ENCODE assay signal across 9 mouse cellular contexts in the genomic region with DNA sequence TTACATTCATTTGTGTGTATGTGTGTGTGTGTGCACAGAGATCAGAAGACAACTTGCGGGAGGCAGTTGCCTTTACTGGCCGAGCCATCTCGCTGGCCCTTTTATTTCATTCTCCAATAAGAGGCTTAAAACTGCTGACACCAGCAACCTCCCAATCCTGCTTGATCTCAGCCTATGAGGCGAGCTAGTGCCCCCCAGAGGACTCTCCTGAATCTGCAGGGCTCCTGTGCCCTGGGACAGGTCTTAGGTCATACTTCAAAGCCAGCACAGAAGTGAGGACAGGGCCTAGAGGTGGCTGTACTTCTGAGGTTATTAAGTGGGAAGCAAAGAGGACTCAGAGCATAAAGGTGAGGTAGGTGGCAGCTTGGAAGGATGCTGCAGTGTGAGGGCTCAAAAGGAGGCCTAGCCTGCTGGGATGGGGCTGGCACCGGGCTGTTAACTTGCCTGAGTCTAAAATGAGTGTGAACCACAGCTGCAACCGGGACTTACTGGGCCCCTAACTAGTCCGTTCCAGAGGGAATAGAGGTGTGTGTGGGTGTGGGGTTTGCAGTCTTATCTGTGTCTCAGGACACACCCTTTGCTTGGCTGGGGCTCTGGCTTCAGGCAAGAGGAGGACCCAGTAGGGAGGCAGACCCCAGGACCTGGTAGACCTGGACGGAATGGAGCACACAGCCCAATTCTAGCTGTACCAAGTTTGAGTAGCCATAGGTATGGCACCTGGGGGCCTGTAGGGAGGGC. TPM values are rescaled to one million over a fixed set of nuclear protein-coding genes. Genes with fewer than 3 reads are reported as not detected.
DNase-seq lines count a peak whose midpoint lies in the region; ATAC-seq and TF ChIP-seq lines count a peak whose summit lies in the region.
"Had no signal": no experiment of that assay in that cellular context is flagged by ENCODE, and none has a peak within 500 bp of the region (broad histone marks: within the 10 kb centered on the region; RNA-seq: fewer than 3 reads in every experiment).

No protein-coding gene starts in this region.

- no peak overlapping the region for H3K4me2 ChIP-seq in heart, embryonic 11.5 days
- no peak overlapping the region for H3K4me2 ChIP-seq in CH12.LX (ENCODE audit: insufficient read depth, low read depth, poor library complexity, severe bottlenecking)
- H3K4me2 ChIP-seq: limb, embryonic 13.5 days had no signal

- WGBS in heart, embryonic 11.5 days (ENCODE audit: insufficient replicate concordance), result 73% methylated on average over 8 of the region's 8 CpGs

- H3K4me3 ChIP-seq in heart, embryonic 11.5 days (ENCODE audit: low read depth, low read length), result no peak overlapping the region
- no peak overlapping the region for H3K4me3 ChIP-seq in CH12.LX (replicated peaks in 1 of 3; ENCODE audit: low read depth in 2 of 3, low read length in 2 of 3, poor library complexity in 1 of 3)
- H3K4me3 ChIP-seq: limb, embryonic 13.5 days had no signal

- dilution Hi-C loops in CH12.LX (cut with MboI; ENCODE audit: extremely low pct_ligation_motif_present, extremely low pct_unique_long_range_greater_than_20kb, low sequenced_read_pairs), result no loop called here

- no peak overlapping the region for H3K27ac ChIP-seq in heart, embryonic 11.5 days (ENCODE audit: low read depth, low read length)
- H3K27ac ChIP-seq in CH12.LX (ENCODE audit: insufficient read depth, low read depth), result no peak overlapping the region
- H3K27ac ChIP-seq: limb, embryonic 13.5 days had no signal

- no peak; the same call in 1 of the 2 replicates for ATAC-seq in heart, embryonic 11.5 days (replicated peaks; ENCODE audit: insufficient number of reproducible peaks, low FRiP score, low TSS enrichment)

- in situ Hi-C loops in CH12.LX (cut with MboI; ENCODE audit: low pct_ligation_motif_present, low pct_unique_long_range_greater_than_20kb, low sequenced_read_pairs), result no loop called here

- intact Hi-C loops in heart, postnatal 14 days (cut with DNase I), result no loop called here

- DNase-seq in heart, adult 8-10 months (ENCODE audit: low spot score), result peak; percentile 48
- peak; percentile 39 for DNase-seq in CH12.LX (ENCODE audit: extremely low read depth)
- DNase-seq in brain, adult 2 months (ENCODE audit: low read depth, low spot score), result peak; percentile 56
- peak; percentile 40 to 69 for DNase-seq in heart, postnatal 14 days
- peak; percentile 78 for DNase-seq in lung, postnatal 10 days
- peak; percentile 78 for DNase-seq in thymus, postnatal 4 days
- no peak for DNase-seq in layer of hippocampus, adult 9-11 months

- no peak for TF ChIP-seq EP300 in CH12.LX (IDR thresholded peaks at IDR 0.05; ENCODE audit: low read length)

- H3K9ac ChIP-seq in heart, embryonic 11.5 days (ENCODE audit: low read depth, low read length), result no peak overlapping the region
- no peak overlapping the region for H3K9ac ChIP-seq in CH12.LX (ENCODE audit: insufficient read depth, low read depth)
- H3K9ac ChIP-seq: limb, embryonic 13.5 days had no signal

- no peaks in the 10 kb centered on the region for H3K27me3 ChIP-seq in heart, embryonic 11.5 days (ENCODE audit: control insufficient read depth, insufficient read depth, low read length)
- no peaks in the 10 kb centered on the region for H3K27me3 ChIP-seq in CH12.LX (replicated peaks)
- H3K27me3 ChIP-seq: limb, embryonic 13.5 days had no signal

- peak; percentile 12 to 64; a peak in 2 of 4 replicates for TF ChIP-seq CTCF in CH12.LX (conservative IDR thresholded peaks at IDR 0.05 in 1 of 2, IDR thresholded peaks at IDR 0.05 in 1 of 2; ENCODE audit: low read depth in 2 of 2, low read length in 2 of 2)

- H3K36me3 ChIP-seq in heart, embryonic 11.5 days (ENCODE audit: control insufficient read depth, insufficient read depth, low read length), result peaks cover 48% of the 10 kb centered on the region
- H3K36me3 ChIP-seq in CH12.LX (replicated peaks in 1 of 2; ENCODE audit: control insufficient read depth in 1 of 2, insufficient read depth in 1 of 2, low read length in 1 of 2), result peaks cover 74 to 97% of the 10 kb centered on the region in 2 experiments

- peaks cover 5% of the 10 kb centered on the region for H3K9me3 ChIP-seq in heart, embryonic 11.5 days (replicated peaks; ENCODE audit: control insufficient read depth, low read length)
- peaks cover 13% of the 10 kb centered on the region for H3K9me3 ChIP-seq in CH12.LX (replicated peaks; ENCODE audit: low read length)

- no peaks in the 10 kb centered on the region for H3K79me2 ChIP-seq in CH12.LX (replicated peaks; ENCODE audit: control insufficient read depth, extremely low read depth, insufficient read depth, poor library complexity, severe bottlenecking)

- H3K4me1 ChIP-seq in heart, embryonic 11.5 days (ENCODE audit: control insufficient read depth, insufficient read depth, low read length), result no peaks in the 10 kb centered on the region
- no peaks in the 10 kb centered on the region for H3K4me1 ChIP-seq in CH12.LX (ENCODE audit: control insufficient read depth in 1 of 2, insufficient read depth in 2 of 2)
- H3K4me1 ChIP-seq: limb, embryonic 13.5 days had no signal

- peak; percentile 41 for TF ChIP-seq RAD21 in CH12.LX (IDR thresholded peaks at IDR 0.05; ENCODE audit: low read depth, low read length)

- TF ChIP-seq POLR2A in CH12.LX (IDR thresholded peaks at IDR 0.05; ENCODE audit: low read depth, low read length), result no peak

TF ChIP-seq in CH12.LX, 34 proteins besides CTCF, POLR2A, EP300 and RAD21:
- no peak for TF ChIP-seq TCF12 (IDR thresholded peaks at IDR 0.05; ENCODE audit: low read depth, low read length)
- TF ChIP-seq MAFK (IDR thresholded peaks at IDR 0.05; ENCODE audit: insufficient replicate concordance, low read length), result peak; percentile 96
- peak; percentile 10; the same call in 1 of the 2 replicates for TF ChIP-seq SMC3 (IDR thresholded peaks at IDR 0.05; ENCODE audit: low read depth, low read length)
- no peak for TF ChIP-seq E2F4 (IDR thresholded peaks at IDR 0.05; ENCODE audit: insufficient replicate concordance, low read depth, low read length)
- TF ChIP-seq NRF1 (IDR thresholded peaks at IDR 0.05; ENCODE audit: low read depth, low read length), result no peak
- TF ChIP-seq MXI1 (IDR thresholded peaks at IDR 0.05; ENCODE audit: low read depth, low read length), result no peak

RNA-seq across cellular contexts. Expression of a gene that starts 11.4 kb away (rescaled TPM):
- total RNA-seq in heart, adult 8-10 months (2022), result 1 to 10 TPM; 5.3 to 6.7 (median 5.9) TPM
- polyA plus RNA-seq in heart, embryonic 11.5 days (2014; fragmentation: Nextera tagmentation; extraction: Ambion mirVana), result 30.4 and 31.1 TPM in 2 replicates
- total RNA-seq in CH12.LX (2012; rRNA removed) (31.1 and 34.7 TPM in 2 replicates), CH12.LX (2014; rRNA removed) (19.7 and 21.9 TPM in 2 replicates)
- polyA plus RNA-seq in CH12.LX (2012; ENCODE audit: insufficient read length, low read depth), result 37.1 and 40.0 TPM in 2 replicates
- 1 to 10 TPM; 5.1 to 6.0 TPM for total RNA-seq in heart, postnatal 14 days (2021)

RNA-seq across cellular contexts. Expression of a gene that starts 20.0 kb away (rescaled TPM):
- 10 to 100 TPM; 43.6 to 51.3 (median 46.9) TPM for total RNA-seq in heart, adult 8-10 months (2022)
- polyA plus RNA-seq in heart, embryonic 11.5 days (2014; fragmentation: Nextera tagmentation; extraction: Ambion mirVana), result 28.3 and 30.3 TPM in 2 replicates
- 38.6 and 41.2 TPM in 2 replicates for total RNA-seq in CH12.LX (2012; rRNA removed)
- 37.5 and 41.6 TPM in 2 replicates for total RNA-seq in CH12.LX (2014; rRNA removed)
- polyA plus RNA-seq in CH12.LX (2012; ENCODE audit: insufficient read length, low read depth), result 28.4 and 28.5 TPM in 2 replicates
- total RNA-seq in heart, postnatal 14 days (2021), result 10 to 100 TPM; 32.9 to 33.0 TPM

RNA-seq across cellular contexts. Expression of a gene that starts 20.2 kb away (rescaled TPM):
- 10 to 100 TPM; 57.1 to 66.2 (median 60.4) TPM for total RNA-seq in heart, adult 8-10 months (2022)
- polyA plus RNA-seq in heart, embryonic 11.5 days (2014; fragmentation: Nextera tagmentation; extraction: Ambion mirVana), result 129 and 136 TPM in 2 replicates
- total RNA-seq in CH12.LX (2012; rRNA removed), result 66.1 and 70.3 TPM in 2 replicates
- 40.9 and 42.4 TPM in 2 replicates for total RNA-seq in CH12.LX (2014; rRNA removed)
- polyA plus RNA-seq in CH12.LX (2012; ENCODE audit: insufficient read length, low read depth), result 20.8 and 22.9 TPM in 2 replicates
- total RNA-seq in heart, postnatal 14 days (2021), result 10 to 100 TPM; 64.8 to 66.0 TPM

RNA-seq across cellular contexts. Expression of a gene that starts 56.9 kb away (rescaled TPM):
- total RNA-seq in heart, adult 8-10 months (2022), result 10 to 100 TPM in 1 of 4 experiments, 1 to 10 TPM in 3; 7.6 to 12.5 (median 9.4) TPM
- polyA plus RNA-seq in heart, embryonic 11.5 days (2014; fragmentation: Nextera tagmentation; extraction: Ambion mirVana), result 31.5 and 33.0 TPM in 2 replicates
- total RNA-seq in CH12.LX (2012; rRNA removed) (0.13 TPM in 1 of 2 replicates, not detected in the other), CH12.LX (2014; rRNA removed) (0.61 TPM in 1 of 2 replicates, not detected in the other)
- 0.50 and 0.87 TPM in 2 replicates for polyA plus RNA-seq in CH12.LX (2012; ENCODE audit: insufficient read length, low read depth)
- total RNA-seq in heart, postnatal 14 days (2021), result 10 to 100 TPM; 11.2 to 12.9 TPM
